Mouse (Mus musculus) activated CD4-positive, CD25-positive, alpha-beta regulatory T cell, adult 9 weeks (primary cell): ENCODE measurements around the gene Gale. TPM values are rescaled to one million over a fixed set of nuclear protein-coding genes. Genes with fewer than 3 reads are reported as not detected.

ENCODE experiments used
- polyA plus RNA-seq: library from polyadenylated mRNA; unstranded; fragments of 100-300 nt; shearing (Covaris generic); gene quantifications from one replicate; pipeline ENCODE4 v1.2.1, GENCODE M21; 2017

Gene Gale
- polyA plus RNA-seq, result 32.5 TPM

DNA sequence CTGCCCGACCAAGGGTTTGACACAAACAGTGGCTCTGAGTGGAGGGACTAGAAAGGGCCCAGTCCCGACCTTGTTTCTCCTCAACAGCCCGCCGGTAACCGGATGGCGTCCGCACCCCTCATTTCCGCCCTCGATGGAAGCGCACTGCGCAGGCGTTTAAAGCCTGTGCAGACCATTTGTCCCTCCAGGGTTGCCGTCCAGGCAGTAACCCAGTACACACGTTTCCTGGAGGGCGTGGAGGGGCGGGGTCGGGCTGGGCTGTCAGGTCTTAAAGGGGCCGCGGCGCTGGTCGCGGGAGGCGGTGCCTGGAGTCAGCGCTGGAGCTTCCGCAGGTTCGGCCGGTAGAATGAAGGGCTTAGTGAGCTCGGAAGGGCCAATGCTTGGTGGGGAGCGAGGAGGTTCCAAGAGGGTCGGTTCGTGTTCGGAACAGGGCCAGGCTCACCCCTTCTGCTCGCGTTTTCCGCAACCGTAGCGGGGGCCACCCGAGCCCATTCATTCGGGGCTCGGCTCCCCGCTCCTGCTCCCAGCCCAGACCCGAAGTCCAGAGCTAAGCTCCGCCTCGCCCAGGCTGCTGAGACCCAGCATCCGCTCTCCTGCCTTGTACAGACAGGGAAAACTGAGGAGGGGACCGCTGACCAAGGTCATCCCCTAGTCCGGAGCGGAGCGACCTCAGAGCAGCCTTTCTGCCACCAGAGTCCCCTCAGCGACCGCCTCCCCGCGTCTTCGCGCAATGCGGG, at the start of gene Gale:
Gene Gale (plus strand): TSS at position 271 of the 737 bp plus-strand sequence.

DNA sequence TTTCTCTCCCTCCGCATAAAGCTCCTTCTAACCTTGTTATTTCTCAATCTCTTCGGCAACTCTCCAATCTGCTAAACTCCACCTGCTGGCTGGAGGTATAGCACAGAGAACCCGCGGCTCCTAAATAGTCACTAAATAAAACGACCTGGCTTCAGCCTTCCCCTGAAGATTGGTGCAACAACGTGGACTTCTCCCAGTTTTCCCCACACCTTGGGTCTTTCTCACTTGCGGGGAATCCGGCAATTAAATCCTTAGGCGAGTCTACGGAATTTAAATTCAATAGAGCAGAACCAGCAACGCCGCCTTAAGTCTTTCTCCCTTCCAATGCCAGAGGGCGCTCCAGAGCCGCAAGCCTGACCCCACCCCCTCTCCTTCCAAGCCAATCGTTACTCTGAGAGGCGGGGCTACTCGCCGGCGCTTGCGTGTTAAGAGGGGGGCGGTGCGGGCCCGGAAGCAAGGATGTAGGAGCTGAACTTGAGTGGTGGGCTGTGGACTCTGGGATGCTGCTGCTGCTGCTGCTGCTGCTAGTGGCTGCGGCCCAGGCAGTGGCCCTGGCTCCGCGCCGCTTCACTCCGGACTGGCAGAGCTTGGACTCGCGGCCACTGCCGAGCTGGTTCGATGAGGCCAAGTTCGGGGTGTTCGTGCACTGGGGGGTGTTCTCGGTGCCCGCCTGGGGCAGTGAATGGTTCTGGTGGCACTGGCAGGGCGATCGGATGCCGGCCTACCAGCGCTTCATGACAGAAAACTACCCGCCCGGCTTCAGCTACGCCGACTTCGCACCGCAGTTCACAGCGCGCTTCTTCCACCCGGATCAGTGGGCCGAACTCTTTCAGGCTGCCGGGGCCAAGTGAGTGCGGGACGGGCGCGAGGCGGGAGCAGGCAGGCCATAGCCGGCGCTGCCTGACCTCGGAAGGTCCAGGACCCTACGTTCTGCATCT, 43.0 kb upstream of the Gale start, which contains the start of gene Fuca1:
Gene Fuca1 (plus strand): TSS at position 432 of the 938 bp plus-strand sequence.

DNA sequence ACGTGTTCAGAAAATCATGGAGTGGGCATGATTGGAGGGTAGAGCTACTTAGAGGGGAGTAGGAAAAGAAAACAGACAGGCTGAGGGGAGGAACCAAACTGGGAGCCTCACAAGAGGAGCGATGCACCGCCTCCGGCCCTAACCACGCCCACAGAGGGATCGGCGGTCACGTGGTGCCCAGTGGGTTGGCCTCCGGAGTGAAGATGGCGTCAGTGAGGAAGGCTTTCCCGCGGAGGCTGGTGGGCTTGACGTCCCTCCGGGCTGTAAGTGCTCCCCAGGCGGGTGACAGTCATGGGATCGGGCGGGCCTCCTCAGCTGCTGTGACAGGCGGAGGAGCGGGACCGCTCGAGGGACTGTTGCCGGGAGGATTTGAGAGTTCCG, 17.3 kb upstream of the Gale start, which contains the start of gene Hmgcl:
Gene Hmgcl (plus strand): TSS at position 171 of the 381 bp plus-strand sequence.

DNA sequence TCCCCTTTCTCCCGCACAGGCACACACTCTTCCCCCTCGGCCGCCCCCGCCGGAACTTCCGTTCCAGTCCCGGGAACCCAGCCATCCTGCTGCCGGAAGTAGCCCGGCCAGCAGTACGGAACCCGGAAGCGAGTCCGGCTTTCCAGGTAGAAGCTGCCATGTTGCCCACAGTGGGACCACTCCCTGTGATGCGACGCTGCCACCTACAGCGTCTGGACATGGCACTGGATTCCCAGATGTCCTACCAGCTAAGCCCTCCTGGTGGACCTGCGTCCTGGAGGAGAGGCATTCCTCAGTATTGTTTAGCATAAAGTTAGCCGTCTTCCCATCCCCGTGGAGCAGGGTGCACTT, 9.0 kb downstream of the Gale start, which contains the start of gene Lypla2:
Gene Lypla2 (minus strand): TSS at position 71 of the 351 bp plus-strand sequence.

DNA sequence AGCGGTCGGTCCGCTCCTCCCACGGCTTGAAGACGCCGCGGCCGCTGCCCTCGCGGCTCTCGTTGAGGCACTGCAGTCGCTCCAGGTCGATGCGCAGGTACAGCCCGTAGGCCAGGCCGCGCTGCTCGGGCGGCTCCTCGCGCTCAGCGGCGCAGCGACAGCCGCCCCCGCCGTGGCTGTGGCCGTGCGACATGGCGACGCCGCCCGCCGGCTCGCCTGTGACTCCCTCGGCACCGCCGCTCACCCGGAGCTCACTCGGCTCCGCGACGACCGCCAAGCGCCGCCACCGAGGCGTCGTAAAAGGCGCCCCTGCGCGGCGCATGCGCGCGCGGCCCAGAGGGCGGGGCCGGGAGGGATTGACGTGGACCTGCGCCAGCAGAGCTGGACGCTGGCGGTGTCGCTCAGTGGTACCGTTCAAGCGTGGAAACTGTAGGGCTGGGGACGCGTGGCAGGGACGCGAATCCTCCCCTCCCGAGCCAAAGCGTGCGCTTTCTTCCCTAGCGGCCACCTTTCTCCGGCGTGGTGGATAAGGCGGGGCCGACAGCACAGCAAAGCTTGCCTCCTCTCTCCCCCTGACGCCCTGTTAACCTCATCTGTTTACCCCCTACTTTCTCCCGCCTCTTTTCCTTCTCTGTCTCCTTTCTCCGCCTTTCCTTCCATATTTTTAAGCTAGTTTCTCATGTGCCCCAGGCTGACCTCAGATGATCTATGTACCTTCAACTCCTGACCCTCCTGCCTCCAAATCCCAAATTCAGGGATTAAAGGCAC, 23.6 kb downstream of the Gale start, which contains the start of gene Pithd1:
Gene Pithd1 (minus strand): TSS at position 322 of the 768 bp plus-strand sequence.

Other genes with a start within 250 kb of the Gale start
- gene Il22ra1, start 235.6 kb upstream of the Gale start, polyA plus RNA-seq, result not detected
- not detected for gene Myom3, start 204.0 kb upstream of the Gale start, polyA plus RNA-seq
- 172 TPM for gene Srsf10, start 108.0 kb upstream of the Gale start, polyA plus RNA-seq
- gene Pnrc2, start 89.9 kb upstream of the Gale start, polyA plus RNA-seq, result 231 TPM
- gene Cnr2, start 68.3 kb upstream of the Gale start, polyA plus RNA-seq, result 15.7 TPM
- 118 TPM for gene Fuca1, start 43.0 kb upstream of the Gale start, polyA plus RNA-seq
- 75.4 TPM for gene Hmgcl, start 17.3 kb upstream of the Gale start, polyA plus RNA-seq
- gene Lypla2, start 8.9 kb downstream of the Gale start, polyA plus RNA-seq, result 343 TPM
- gene Pithd1, start 23.5 kb downstream of the Gale start, polyA plus RNA-seq, result 7.5 TPM
- gene Eloa, start 58.0 kb downstream of the Gale start, polyA plus RNA-seq, result 76.3 TPM
- gene Rpl11, start 89.7 kb downstream of the Gale start, polyA plus RNA-seq, result 369 TPM
- gene Id3, start 179.8 kb downstream of the Gale start, polyA plus RNA-seq, result 306 TPM
- 27.1 TPM for gene E2f2, start 208.7 kb downstream of the Gale start, polyA plus RNA-seq
- gene Asap3, start 242.6 kb downstream of the Gale start, polyA plus RNA-seq, result 0.15 TPM